Mouse (Mus musculus): ENCODE measurements around the gene Emid1.

DNA sequence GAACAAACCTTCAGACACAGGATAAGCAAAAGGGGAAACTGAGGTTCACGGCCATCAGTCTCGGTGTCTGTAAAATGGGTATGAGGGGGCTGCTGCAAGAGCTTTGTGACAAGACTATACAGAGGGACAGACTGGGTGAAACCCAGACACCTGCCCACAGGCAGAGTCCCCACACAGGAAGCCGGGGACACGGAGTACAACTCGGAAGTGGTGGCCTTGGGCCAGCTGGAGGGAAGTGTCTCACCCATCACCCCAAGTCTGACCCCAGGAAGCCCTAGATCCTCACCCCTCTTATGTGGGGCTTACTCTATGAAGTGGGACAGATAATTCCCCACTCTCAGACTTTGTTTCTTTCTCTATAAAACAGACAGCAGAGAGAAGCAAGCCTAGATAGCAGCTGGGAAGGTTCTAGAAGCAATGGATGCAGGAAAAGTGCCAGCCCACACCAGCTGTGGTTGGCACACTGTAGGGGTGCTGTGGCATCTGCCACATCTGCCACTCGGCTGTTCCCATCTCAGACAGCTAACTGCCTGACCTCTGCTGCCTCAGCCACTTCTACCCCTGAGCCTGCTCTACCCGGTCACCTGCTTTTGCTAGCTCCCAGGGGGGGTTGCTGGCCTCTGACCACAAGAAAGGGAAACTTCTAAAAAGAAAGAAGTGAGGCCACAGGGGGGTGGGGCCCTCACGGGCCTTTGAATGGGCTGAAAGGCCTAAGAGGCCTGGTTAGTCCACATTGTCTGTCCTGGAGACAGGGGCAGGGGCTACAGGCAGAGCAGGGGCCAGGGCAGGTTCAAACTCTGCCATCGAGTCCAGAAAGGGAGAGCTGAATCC is 1.4 kb downstream of the Emid1 start:
- TF ChIP-seq JUND (IDR thresholded peaks at IDR 0.05; ENCODE audit: low read depth, low read length) (no peak), CTCF (IDR thresholded peaks at IDR 0.05 in 2 of 3, conservative IDR thresholded peaks at IDR 0.05 in 1 of 3; ENCODE audit: control insufficient read depth in 1 of 3, insufficient read depth in 1 of 3, low read depth in 2 of 3, low read length in 3 of 3, poor library complexity in 1 of 3, severe bottlenecking in 1 of 3) (no peak), ZNF384 (IDR thresholded peaks at IDR 0.05; ENCODE audit: low read depth, low read length) (no peak), NRF1 (IDR thresholded peaks at IDR 0.05; ENCODE audit: insufficient read depth, low read depth, low read length, poor library complexity, severe bottlenecking) (no peak), CHD2 (IDR thresholded peaks at IDR 0.05; ENCODE audit: low read length) (no peak), GATA1 (IDR thresholded peaks at IDR 0.05; ENCODE audit: low read depth, low read length) (no peak), POLR2A (IDR thresholded peaks at IDR 0.05; ENCODE audit: control insufficient read depth in 1 of 2, insufficient read depth in 1 of 2, low read depth in 1 of 2, low read length in 2 of 2, poor library complexity in 1 of 2) (no peak)
